Mouse (Mus musculus) midbrain, embryonic 11.5 days (tissue): ENCODE results near the gene Kl. TPM values are rescaled to one million over a fixed set of nuclear protein-coding genes. Genes with fewer than 3 reads are reported as not detected.

Experiments
- ATAC-seq: fragments of 200-750 bp; cut with Nextera tagmentation; 2 replicates; pipeline ENCODE4 v1.8.0; 2017; ENCODE audit warnings: moderate TSS enrichment, moderate library complexity; ENCODE audit not compliant: low FRiP score
- DNase-seq: peaks from one replicate; pipeline ENCODE4 v3.0.0; 2015; ENCODE audit warnings: low spot score; ENCODE audit errors: missing footprints
- H3K27ac ChIP-seq: fragments of 300-500 bp; sonication (generic); 2 replicates; pipeline ENCODE4 v1.5.1; 2014; ENCODE audit warnings: low read depth, low read length
- H3K27me3 ChIP-seq: fragments of 300-500 bp; sonication (generic); 2 replicates; pipeline ENCODE4 v1.6.1; 2014; ENCODE audit warnings: mild to moderate bottlenecking, low read length, moderate library complexity, mixed read lengths; ENCODE audit not compliant: control insufficient read depth, insufficient read depth
- H3K36me3 ChIP-seq: fragments of 300-500 bp; sonication (generic); 2 replicates; pipeline ENCODE4 v1.6.1; 2014; ENCODE audit warnings: mild to moderate bottlenecking, low read length, moderate library complexity, mixed read lengths; ENCODE audit not compliant: control insufficient read depth, insufficient read depth
- H3K4me1 ChIP-seq: fragments of 300-500 bp; sonication (generic); 2 replicates; pipeline ENCODE4 v1.6.1; 2014; ENCODE audit warnings: low read length; ENCODE audit not compliant: control insufficient read depth, insufficient read depth
- H3K4me2 ChIP-seq: fragments of 300-500 bp; sonication (generic); 2 replicates; pipeline ENCODE4 v1.6.1; 2014; ENCODE audit warnings: mild to moderate bottlenecking, moderate library complexity
- H3K4me3 ChIP-seq: fragments of 300-500 bp; sonication (generic); 2 replicates; pipeline ENCODE4 v1.5.1; 2014; ENCODE audit warnings: low read depth, low read length
- H3K9ac ChIP-seq: fragments of 300-500 bp; sonication (generic); 2 replicates; pipeline ENCODE4 v1.6.1; 2014; ENCODE audit warnings: low read length
- H3K9me3 ChIP-seq: fragments of 300-500 bp; sonication (generic); 2 replicates; pipeline ENCODE4 v1.6.1; 2016; ENCODE audit warnings: low read length; ENCODE audit not compliant: control insufficient read depth
- WGBS: fragments of 180-500 bp; shearing (Covaris S2); extraction: QIAGEN DNeasy Blood & Tissue Kit; methylation state at CpG from one replicate; pipeline ENCODE4 v1.1.7; 2014; 5-methylcytosine and 5-hydroxymethylcytosine counted together
- polyA plus RNA-seq: library from polyadenylated mRNA; unstranded; fragments of >200 nt; fragmentation: Nextera tagmentation; extraction: Ambion mirVana; gene quantifications from 2 replicates; pipeline ENCODE4 v1.2.1, GENCODE M21; 2014

Gene Kl
- polyA plus RNA-seq, 1 experiment from 2014 or later, result 0.23 TPM

- no peak overlapping the region for H3K9ac ChIP-seq
- H3K4me2 ChIP-seq, result no peak overlapping the region
- H3K9me3 ChIP-seq, result peaks cover 4% of the 10 kb centered on the region; the same call in 1 of the 2 replicates
- H3K27ac ChIP-seq, result no peak overlapping the region
- H3K4me3 ChIP-seq, result no peak overlapping the region
- no peaks in the 10 kb centered on the region for H3K27me3 ChIP-seq
- no peak for ATAC-seq
- H3K36me3 ChIP-seq, result no peaks in the 10 kb centered on the region
- WGBS, result 86% methylated on average over 14 of the region's 14 CpGs
- H3K4me1 ChIP-seq, result no peaks in the 10 kb centered on the region
- no peak for DNase-seq
Measured at GRCm38 (mm10) chr5:150977383-150977958, 25.1 kb downstream of the Kl start.

GRCm38 (mm10) chr5:150979341-150980136 lies 27.1 kb downstream of the Kl start:
- H3K4me2 ChIP-seq, result no peak overlapping the region
- no peaks in the 10 kb centered on the region for H3K36me3 ChIP-seq
- H3K27me3 ChIP-seq, result no peaks in the 10 kb centered on the region
- DNase-seq (no peak), ATAC-seq (no peak)
- H3K4me1 ChIP-seq, result no peaks in the 10 kb centered on the region
- peaks cover 4% of the 10 kb centered on the region; the same call in 1 of the 2 replicates for H3K9me3 ChIP-seq
- no peak overlapping the region for H3K9ac ChIP-seq
- no peak overlapping the region for H3K27ac ChIP-seq
- no peak overlapping the region for H3K4me3 ChIP-seq
- 84% methylated on average over 5 of the region's 5 CpGs for WGBS

GRCm38 (mm10) chr5:150982082-150982481 lies 29.7 kb downstream of the Kl start:
- ATAC-seq, result no peak

GRCm38 (mm10) chr5:150994096-150994495 lies 41.7 kb downstream of the Kl start:
- H3K4me1 ChIP-seq, result no peaks in the 10 kb centered on the region
- H3K27me3 ChIP-seq, result no peaks in the 10 kb centered on the region
- WGBS, result 93% methylated on average over 7 of the region's 7 CpGs
- no peak for ATAC-seq
- no peak overlapping the region for H3K4me2 ChIP-seq
- DNase-seq, result no peak
- H3K36me3 ChIP-seq, result no peaks in the 10 kb centered on the region
- no peak overlapping the region for H3K4me3 ChIP-seq
- H3K9ac ChIP-seq, result no peak overlapping the region
- H3K9me3 ChIP-seq, result no peaks in the 10 kb centered on the region
- no peak overlapping the region for H3K27ac ChIP-seq

More at GRCm38 (mm10) chr5:150982082-150982481, 29.7 kb downstream of the Kl start:
- H3K4me1 ChIP-seq, result no peaks in the 10 kb centered on the region
- no peak overlapping the region for H3K9ac ChIP-seq
- H3K27me3 ChIP-seq, result no peaks in the 10 kb centered on the region
- no peaks in the 10 kb centered on the region for H3K36me3 ChIP-seq
- no peak overlapping the region for H3K4me3 ChIP-seq
- no peak overlapping the region for H3K27ac ChIP-seq
- H3K4me2 ChIP-seq, result no peak overlapping the region
- H3K9me3 ChIP-seq, result peaks cover 4% of the 10 kb centered on the region; the same call in 1 of the 2 replicates
- no peak for DNase-seq
- 88% methylated on average over 2 of the region's 2 CpGs for WGBS

GRCm38 (mm10) chr5:150996586-150996985 lies 44.2 kb downstream of the Kl start:
- no peaks in the 10 kb centered on the region for H3K4me1 ChIP-seq
- 86% methylated on average over 2 of the region's 2 CpGs for WGBS
- no peaks in the 10 kb centered on the region for H3K9me3 ChIP-seq
- no peaks in the 10 kb centered on the region for H3K36me3 ChIP-seq
- no peaks in the 10 kb centered on the region for H3K27me3 ChIP-seq
- ATAC-seq (0 out of 2 replicates have a peak, but pooled peaks have one; percentile 16), DNase-seq (no peak)
- H3K4me2 ChIP-seq, result no peak overlapping the region
- H3K9ac ChIP-seq, result no peak overlapping the region
- no peak overlapping the region for H3K4me3 ChIP-seq
- no peak overlapping the region for H3K27ac ChIP-seq

- H3K27ac ChIP-seq, result no peak overlapping the region
- DNase-seq (no peak), ATAC-seq (no peak)
- H3K4me1 ChIP-seq, result no peaks in the 10 kb centered on the region
- no peaks in the 10 kb centered on the region for H3K9me3 ChIP-seq
- H3K4me2 ChIP-seq, result no peak overlapping the region
- no peak overlapping the region for H3K9ac ChIP-seq
- 91% methylated on average over 7 of the region's 7 CpGs for WGBS
- no peaks in the 10 kb centered on the region for H3K36me3 ChIP-seq
- no peak overlapping the region for H3K4me3 ChIP-seq
- H3K27me3 ChIP-seq, result no peaks in the 10 kb centered on the region
Measured at GRCm38 (mm10) chr5:151001111-151001510, 48.7 kb downstream of the Kl start.

GRCm38 (mm10) chr5:151002051-151002450 lies 49.6 kb downstream of the Kl start:
- Histone ChIP-seq H3K4me3 (no peak overlapping the region), H3K4me2 (no peak overlapping the region), H3K36me3 (no peaks in the 10 kb centered on the region), H3K9ac (no peak overlapping the region), H3K27ac (no peak overlapping the region), H3K27me3 (no peaks in the 10 kb centered on the region), H3K4me1 (no peaks in the 10 kb centered on the region), H3K9me3 (no peaks in the 10 kb centered on the region)
- 90% methylated on average over 4 of the region's 4 CpGs for WGBS
- ATAC-seq (no peak), DNase-seq (no peak)

- WGBS, result 83% methylated on average over 1 of the region's 1 CpGs
Measured at GRCm38 (mm10) chr5:151004216-151004755, 51.9 kb downstream of the Kl start.

GRCm38 (mm10) chr5:151018450-151018849 lies 66.0 kb downstream of the Kl start:
- Histone ChIP-seq H3K27ac (no peak overlapping the region), H3K4me2 (no peak overlapping the region), H3K27me3 (no peaks in the 10 kb centered on the region), H3K36me3 (no peaks in the 10 kb centered on the region), H3K4me3 (no peak overlapping the region), H3K9me3 (no peaks in the 10 kb centered on the region), H3K9ac (no peak overlapping the region), H3K4me1 (0 out of 2 replicates have a peak, but pooled peaks cover 3% of the 10 kb centered on the region)
- ATAC-seq (no peak), DNase-seq (no peak)
- WGBS, result 72% methylated on average over 5 of the region's 5 CpGs

More at GRCm38 (mm10) chr5:151004216-151004755, 51.9 kb downstream of the Kl start:
- H3K36me3 ChIP-seq, result no peaks in the 10 kb centered on the region
- H3K9ac ChIP-seq, result no peak overlapping the region
- peak; percentile 77 for DNase-seq
- ATAC-seq, result no peak
- no peak overlapping the region for H3K4me2 ChIP-seq
- no peak overlapping the region for H3K27ac ChIP-seq
- no peaks in the 10 kb centered on the region for H3K9me3 ChIP-seq
- no peak overlapping the region for H3K4me3 ChIP-seq
- H3K27me3 ChIP-seq, result no peaks in the 10 kb centered on the region
- H3K4me1 ChIP-seq, result no peaks in the 10 kb centered on the region
